Mouse (Mus musculus) intestine, embryonic 16.5 days (tissue): ENCODE results near the gene Smg6. TPM values are rescaled to one million over a fixed set of nuclear protein-coding genes. Genes with fewer than 3 reads are reported as not detected.

ENCODE experiments used
- ATAC-seq: fragments of 200-750 bp; cut with Nextera tagmentation; 2 replicates; pipeline ENCODE4 v1.8.0; 2017; ENCODE audit warnings: moderate TSS enrichment, moderate library complexity
- H3K27ac ChIP-seq: fragments of 300-500 bp; sonication (generic); 2 replicates; pipeline ENCODE4 v1.5.1; 2014; ENCODE audit warnings: mild to moderate bottlenecking, low read length
- H3K27me3 ChIP-seq: fragments of 300-500 bp; sonication (generic); replicated peaks from 2 replicates; pipeline ENCODE4 v1.6.1; 2014; ENCODE audit warnings: low read length, control low read depth, mixed read lengths; ENCODE audit not compliant: control insufficient read depth, insufficient read depth
- H3K36me3 ChIP-seq: fragments of 300-500 bp; sonication (generic); 2 replicates; pipeline ENCODE4 v1.6.1; 2014; ENCODE audit warnings: low read length, control low read depth; ENCODE audit not compliant: control insufficient read depth, insufficient read depth
- H3K4me1 ChIP-seq: fragments of 300-500 bp; sonication (generic); 2 replicates; pipeline ENCODE4 v1.6.1; 2014; ENCODE audit warnings: low read length, control low read depth, mixed read lengths; ENCODE audit not compliant: control insufficient read depth, insufficient read depth
- H3K4me2 ChIP-seq: fragments of 300-500 bp; sonication (generic); 2 replicates; pipeline ENCODE4 v1.6.1; 2014; ENCODE audit warnings: low read depth, low read length, control low read depth
- H3K4me3 ChIP-seq: fragments of 300-500 bp; sonication (generic); 2 replicates; pipeline ENCODE4 v1.5.1; 2014; ENCODE audit warnings: mild to moderate bottlenecking, low read length
- H3K9ac ChIP-seq: fragments of 300-500 bp; sonication (generic); 2 replicates; pipeline ENCODE4 v1.6.1; 2014; ENCODE audit warnings: low read depth, low read length
- H3K9me3 ChIP-seq: fragments of 300-500 bp; sonication (generic); 2 replicates; pipeline ENCODE4 v1.6.1; 2016; ENCODE audit warnings: low read length, control low read depth; ENCODE audit not compliant: control insufficient read depth
- WGBS: fragments of 180-500 bp; shearing (Covaris S2); extraction: QIAGEN DNeasy Blood & Tissue Kit; methylation state at CpG from one replicate; pipeline ENCODE4 v1.1.7; 2014; 5-methylcytosine and 5-hydroxymethylcytosine counted together
- polyA plus RNA-seq: library from polyadenylated mRNA; unstranded; fragments of >200 nt; fragmentation: Nextera tagmentation; extraction: Ambion mirVana; gene quantifications from 2 replicates; pipeline ENCODE4 v1.2.1, GENCODE M21; 2015

Gene Smg6
- polyA plus RNA-seq, 1 experiment from 2014 or later: 11.4 TPM

DNA sequence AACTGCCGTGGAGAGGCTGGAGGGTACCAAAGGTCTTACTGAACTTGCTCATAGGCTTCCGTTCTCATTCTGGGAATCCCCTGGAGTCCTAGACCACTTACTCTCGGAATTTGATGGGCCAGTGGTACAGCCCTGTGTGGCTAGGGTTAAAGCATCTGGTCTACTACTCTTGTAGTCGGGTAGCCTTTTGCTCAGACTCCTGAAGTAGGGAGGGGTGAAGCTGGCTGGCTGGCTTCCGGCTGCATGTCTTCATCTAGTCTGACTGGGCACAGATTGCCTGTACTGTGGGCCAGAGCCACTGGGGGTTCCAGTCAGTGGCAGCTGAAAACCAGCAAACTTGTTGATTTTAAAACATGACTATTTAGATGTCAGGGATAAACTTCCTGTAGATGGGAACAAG lies 167.0 kb downstream of the Smg6 start:
- no peak overlapping the region for H3K4me3 ChIP-seq
- no peak for ATAC-seq
- peak overlapping the region; percentile 59 for H3K27ac ChIP-seq
- no peaks in the 10 kb centered on the region for H3K27me3 ChIP-seq
- no peaks in the 10 kb centered on the region for H3K9me3 ChIP-seq
- no peak overlapping the region for H3K9ac ChIP-seq
- no peaks in the 10 kb centered on the region for H3K4me1 ChIP-seq
- no peak overlapping the region for H3K4me2 ChIP-seq
- 48% methylated on average over 5 of the region's 5 CpGs for WGBS
- 0 out of 2 replicates have a peak, but pooled peaks cover 2% of the 10 kb centered on the region for H3K36me3 ChIP-seq

DNA sequence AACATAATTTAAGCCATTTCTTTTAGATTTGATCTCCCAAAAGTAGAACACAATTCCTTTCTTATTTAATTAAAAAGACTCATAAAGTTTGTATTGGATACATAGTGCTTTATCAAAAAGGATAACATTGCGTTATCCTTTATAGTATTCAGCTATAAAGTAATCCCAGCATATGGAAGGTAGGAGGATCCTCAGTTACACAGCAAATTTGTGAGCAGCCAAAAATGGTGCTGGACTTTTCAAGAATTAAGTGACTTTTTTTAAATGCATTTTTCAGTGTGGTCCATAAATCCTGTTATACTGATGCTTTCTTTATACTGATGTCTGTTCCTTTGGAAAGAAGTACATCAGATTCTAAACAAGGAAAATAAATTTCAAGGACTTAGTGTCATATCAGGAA lies 169.1 kb downstream of the Smg6 start:
- WGBS: 98% methylated on average over 1 of the region's 1 CpGs
- Histone ChIP-seq H3K27ac (no peak overlapping the region), H3K4me3 (no peak overlapping the region), H3K4me2 (no peak overlapping the region), H3K27me3 (no peaks in the 10 kb centered on the region), H3K36me3 (0 out of 2 replicates have a peak, but pooled peaks cover 4% of the 10 kb centered on the region), H3K9ac (no peak overlapping the region), H3K4me1 (no peaks in the 10 kb centered on the region), H3K9me3 (no peaks in the 10 kb centered on the region)
- ATAC-seq: no peak

DNA sequence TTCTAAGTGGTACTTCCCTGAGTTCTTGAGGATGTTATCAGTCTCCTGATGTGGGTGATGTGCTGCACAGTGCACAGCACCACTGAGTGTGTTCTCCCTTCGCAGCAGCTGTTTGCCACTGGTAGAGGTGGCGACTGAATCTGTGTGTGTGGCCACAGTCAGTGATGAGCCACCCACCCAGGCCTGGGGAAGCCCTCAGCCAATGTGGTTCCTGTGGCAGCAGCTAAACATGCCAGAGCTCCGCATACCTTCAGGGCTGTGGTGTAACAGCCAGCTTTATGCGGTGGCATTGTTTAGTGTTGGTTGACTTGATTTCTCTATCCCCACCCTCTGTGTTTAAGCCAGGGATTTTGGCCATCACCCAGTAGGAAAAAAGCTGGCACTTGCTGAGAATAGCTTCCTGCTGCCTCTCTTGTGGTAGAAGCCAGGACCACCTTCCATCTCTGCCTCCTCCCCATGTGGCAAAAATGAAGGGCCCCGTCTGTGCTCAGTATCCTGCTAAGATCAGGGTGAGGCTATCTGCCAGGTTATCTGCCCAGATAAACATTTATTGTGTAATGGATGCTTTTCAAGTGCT lies 177.2 kb downstream of the Smg6 start:
- 71% methylated on average over 5 of the region's 5 CpGs for WGBS
- Histone ChIP-seq H3K27me3 (no peaks in the 10 kb centered on the region), H3K4me2 (no peak overlapping the region), H3K36me3 (0 out of 2 replicates have a peak, but pooled peaks cover under 1% of the 10 kb centered on the region), H3K9me3 (no peaks in the 10 kb centered on the region), H3K9ac (no peak overlapping the region), H3K4me1 (no peaks in the 10 kb centered on the region), H3K27ac (no peak overlapping the region), H3K4me3 (no peak overlapping the region)
- no peak for ATAC-seq

DNA sequence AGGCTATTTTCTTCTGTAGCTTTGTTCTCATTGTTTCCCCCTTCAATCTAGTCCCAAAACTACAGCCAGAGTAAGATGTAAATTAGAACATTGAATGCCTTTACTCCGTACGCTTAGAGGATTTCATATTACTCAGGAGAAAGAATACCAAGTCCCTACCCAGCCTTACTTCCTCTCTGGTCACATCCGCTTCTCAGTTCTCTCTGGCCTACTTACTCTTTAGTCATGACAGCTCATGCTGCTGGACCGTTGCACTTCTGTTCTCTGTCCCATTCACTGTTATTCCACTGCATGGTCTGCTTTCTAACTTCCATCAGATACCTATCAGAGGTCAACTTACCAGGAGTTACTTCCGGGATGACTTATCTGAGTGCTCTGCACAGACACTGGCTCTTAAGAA lies 181.0 kb downstream of the Smg6 start:
- Histone ChIP-seq H3K4me3 (no peak overlapping the region), H3K4me2 (no peak overlapping the region), H3K4me1 (peaks cover 4% of the 10 kb centered on the region; the same call in 1 of the 2 replicates), H3K27me3 (no peaks in the 10 kb centered on the region), H3K36me3 (no peaks in the 10 kb centered on the region), H3K9ac (no peak overlapping the region), H3K27ac (no peak overlapping the region), H3K9me3 (no peaks in the 10 kb centered on the region)
- 82% methylated on average over 5 of the region's 5 CpGs for WGBS
- no peak for ATAC-seq

DNA sequence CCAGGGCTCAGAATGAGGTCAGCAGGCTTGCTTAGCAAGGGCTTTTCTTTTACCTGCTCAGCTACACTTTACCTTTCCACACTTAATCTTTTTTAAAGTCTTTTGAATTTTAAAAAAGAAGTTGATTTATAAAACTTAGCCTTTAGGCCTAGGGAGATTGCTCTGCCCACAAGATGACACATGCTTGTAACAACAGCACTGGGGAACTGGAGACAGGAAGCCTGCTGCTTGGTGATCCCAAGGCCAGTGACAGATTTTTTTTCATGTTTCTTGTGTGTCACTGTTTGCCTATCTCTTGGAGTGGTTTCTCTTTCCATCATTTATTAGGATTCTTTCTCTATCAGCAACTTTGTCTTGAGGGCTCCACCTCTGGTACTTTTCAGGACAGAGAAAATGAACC lies 183.3 kb downstream of the Smg6 start:
- H3K4me3 ChIP-seq: no peak overlapping the region
- no peak overlapping the region for H3K4me2 ChIP-seq
- H3K27me3 ChIP-seq: no peaks in the 10 kb centered on the region
- H3K4me1 ChIP-seq: peaks cover 4% of the 10 kb centered on the region; the same call in 1 of the 2 replicates
- no peaks in the 10 kb centered on the region for H3K36me3 ChIP-seq
- no peak overlapping the region for H3K27ac ChIP-seq
- H3K9ac ChIP-seq: no peak overlapping the region
- no peaks in the 10 kb centered on the region for H3K9me3 ChIP-seq
- no peak for ATAC-seq

DNA sequence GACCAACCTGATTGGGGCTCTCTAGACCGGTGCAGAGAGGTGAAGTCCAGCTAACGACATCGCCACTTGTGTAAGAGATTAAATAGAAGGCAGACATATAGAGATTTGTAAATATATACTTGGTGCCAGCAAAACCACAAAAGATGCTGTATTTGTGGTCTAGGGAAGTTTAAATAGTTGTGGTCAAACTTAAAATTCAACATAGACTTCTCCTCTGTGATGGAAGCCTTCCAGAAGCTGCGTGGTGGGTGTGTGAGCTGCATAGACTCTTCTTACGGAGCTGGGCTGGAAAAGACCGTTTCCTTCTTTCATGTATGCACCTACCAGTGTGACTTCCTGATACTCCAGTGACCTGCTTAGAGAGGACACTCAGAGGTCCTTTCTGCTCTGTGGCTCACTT lies 190.8 kb downstream of the Smg6 start:
- ATAC-seq: no peak
- H3K4me2 ChIP-seq: no peak overlapping the region
- H3K9me3 ChIP-seq: no peaks in the 10 kb centered on the region
- H3K9ac ChIP-seq: no peak overlapping the region
- 81% methylated on average over 6 of the region's 6 CpGs for WGBS
- H3K36me3 ChIP-seq: no peaks in the 10 kb centered on the region
- no peak overlapping the region for H3K4me3 ChIP-seq
- no peaks in the 10 kb centered on the region for H3K27me3 ChIP-seq
- H3K4me1 ChIP-seq: no peaks in the 10 kb centered on the region
- no peak overlapping the region for H3K27ac ChIP-seq

DNA sequence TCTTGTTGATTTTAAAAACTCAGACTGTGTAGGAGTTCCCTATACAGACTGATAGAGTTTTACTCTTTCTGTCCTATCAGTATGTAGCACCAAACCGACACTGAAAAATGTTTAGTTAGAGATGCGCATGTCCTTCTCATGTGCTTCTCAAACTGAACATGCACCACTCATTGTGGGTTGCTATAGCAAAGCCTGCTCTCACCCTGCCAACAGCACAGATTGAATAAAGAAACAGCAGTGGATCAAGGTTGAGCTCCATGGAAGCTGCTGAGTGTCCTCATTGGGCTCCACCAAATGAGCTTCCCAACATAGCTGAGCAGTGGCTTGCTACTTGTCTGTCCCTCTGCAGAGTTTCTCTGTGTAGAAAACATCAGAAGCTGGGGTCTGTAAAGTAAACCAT lies 192.5 kb downstream of the Smg6 start:
- ATAC-seq: no peak
- Histone ChIP-seq H3K9ac (no peak overlapping the region), H3K36me3 (no peaks in the 10 kb centered on the region), H3K27ac (no peak overlapping the region), H3K4me2 (no peak overlapping the region), H3K4me1 (no peaks in the 10 kb centered on the region), H3K9me3 (no peaks in the 10 kb centered on the region), H3K27me3 (no peaks in the 10 kb centered on the region), H3K4me3 (no peak overlapping the region)
- 88% methylated on average over 2 of the region's 2 CpGs for WGBS

DNA sequence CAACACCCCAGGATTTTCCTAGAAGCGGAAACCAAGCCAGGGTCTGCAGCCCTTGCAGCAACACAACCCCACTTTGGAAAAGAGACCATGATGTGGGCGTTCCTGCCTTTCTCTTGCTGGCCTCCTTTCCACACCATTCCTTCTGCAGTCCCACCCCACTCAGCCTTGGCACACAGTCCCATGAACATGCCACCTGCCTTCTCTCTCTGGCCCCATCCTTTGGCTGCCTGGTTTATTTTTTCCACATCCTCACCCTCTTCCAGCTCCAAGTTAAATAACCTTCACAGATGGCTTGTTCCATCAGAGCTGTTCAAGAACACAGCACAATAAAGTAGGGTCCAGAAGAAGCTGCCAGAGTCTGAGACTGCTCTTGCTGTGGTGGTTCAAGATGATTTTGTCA lies 193.7 kb downstream of the Smg6 start:
- H3K4me3 ChIP-seq: no peak overlapping the region
- WGBS: 91% methylated on average over 2 of the region's 2 CpGs
- no peaks in the 10 kb centered on the region for H3K36me3 ChIP-seq
- no peak for ATAC-seq
- H3K9ac ChIP-seq: no peak overlapping the region
- no peak overlapping the region for H3K27ac ChIP-seq
- H3K27me3 ChIP-seq: no peaks in the 10 kb centered on the region
- no peaks in the 10 kb centered on the region for H3K9me3 ChIP-seq
- no peak overlapping the region for H3K4me2 ChIP-seq
- H3K4me1 ChIP-seq: no peaks in the 10 kb centered on the region

DNA sequence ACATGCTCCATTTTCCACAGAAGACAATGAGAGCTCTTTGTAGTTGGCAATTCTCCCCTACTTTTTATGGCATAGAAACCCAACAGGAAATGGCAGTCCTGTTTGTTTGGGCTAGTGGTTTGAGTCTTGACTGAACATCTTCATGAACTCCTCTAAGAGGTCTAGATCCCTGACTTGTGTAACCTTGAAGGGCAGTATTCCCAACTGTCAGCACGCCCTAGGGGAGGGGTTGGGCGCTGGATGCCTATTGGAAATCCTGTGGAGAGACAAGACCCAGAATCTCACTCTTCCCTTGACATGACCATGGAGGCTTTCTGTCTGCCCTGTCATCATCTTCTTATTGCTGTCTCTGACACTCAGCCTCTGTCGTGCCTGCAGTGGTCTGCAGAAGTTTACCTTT lies 194.2 kb downstream of the Smg6 start:
- no peak overlapping the region for H3K4me2 ChIP-seq
- no peak overlapping the region for H3K27ac ChIP-seq
- no peaks in the 10 kb centered on the region for H3K36me3 ChIP-seq
- H3K27me3 ChIP-seq: no peaks in the 10 kb centered on the region
- H3K9me3 ChIP-seq: no peaks in the 10 kb centered on the region
- H3K9ac ChIP-seq: no peak overlapping the region
- no peak overlapping the region for H3K4me3 ChIP-seq
- WGBS: 79% methylated on average over 3 of the region's 3 CpGs
- ATAC-seq: no peak
- H3K4me1 ChIP-seq: no peaks in the 10 kb centered on the region

DNA sequence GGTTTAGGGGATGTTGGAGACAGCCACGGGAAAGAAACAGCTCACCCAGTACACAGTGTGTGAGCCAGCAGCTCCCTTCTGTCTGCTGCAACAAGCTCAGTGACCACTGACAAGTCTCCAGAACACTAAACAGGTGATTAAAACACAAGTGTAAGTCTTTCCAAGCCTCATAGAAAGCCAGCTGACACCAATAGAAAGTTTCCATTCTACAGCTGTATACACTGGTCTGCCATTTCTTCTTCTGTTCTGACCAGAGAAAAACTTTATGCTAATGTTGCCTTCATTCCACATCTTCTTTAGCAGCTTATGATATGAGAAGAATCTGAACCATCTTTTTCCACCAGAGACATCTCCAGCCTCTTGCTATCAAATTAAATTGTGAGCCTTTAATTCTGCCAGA lies 195.7 kb downstream of the Smg6 start:
- Histone ChIP-seq H3K27ac (no peak overlapping the region), H3K9ac (no peak overlapping the region), H3K4me2 (no peak overlapping the region), H3K4me3 (no peak overlapping the region), H3K4me1 (no peaks in the 10 kb centered on the region), H3K27me3 (no peaks in the 10 kb centered on the region), H3K36me3 (no peaks in the 10 kb centered on the region), H3K9me3 (no peaks in the 10 kb centered on the region)
- no peak for ATAC-seq
- 48% methylated on average over 1 of the region's 1 CpGs for WGBS
